Mouse (Mus musculus) midbrain, postnatal 0 days (tissue): ENCODE measurements around the gene Gtf2f1. TPM values are rescaled to one million over a fixed set of nuclear protein-coding genes. Genes with fewer than 3 reads are reported as not detected.

Experiments
- ATAC-seq: fragments of 200-750 bp; cut with Nextera tagmentation; 2 replicates; pipeline ENCODE4 v1.8.0; 2017; ENCODE audit warnings: moderate number of reproducible peaks, mild to moderate bottlenecking, moderate TSS enrichment, moderate library complexity; ENCODE audit not compliant: low FRiP score
- DNase-seq: peaks from one replicate; pipeline ENCODE4 v3.0.0-alpha.2; 2015; ENCODE audit warnings: low spot score
- H3K27ac ChIP-seq: fragments of 300-500 bp; sonication (generic); 2 replicates; pipeline ENCODE4 v1.5.1; 2014; ENCODE audit warnings: low read depth, mild to moderate bottlenecking, low read length, mixed read lengths
- H3K27me3 ChIP-seq: fragments of 300-500 bp; sonication (generic); 2 replicates; pipeline ENCODE4 v1.6.1; 2014; ENCODE audit warnings: low read length, control low read depth, mixed read lengths; ENCODE audit not compliant: insufficient read depth
- H3K36me3 ChIP-seq: fragments of 300-500 bp; sonication (generic); 2 replicates; pipeline ENCODE4 v1.6.1; 2014; ENCODE audit warnings: low read length, control low read depth, mixed read lengths; ENCODE audit not compliant: insufficient read depth
- H3K4me1 ChIP-seq: fragments of 300-500 bp; sonication (generic); 2 replicates; pipeline ENCODE4 v1.6.1; 2014; ENCODE audit warnings: mild to moderate bottlenecking, control low read depth, antibody characterized with exemption, low read length, mixed read lengths; ENCODE audit not compliant: insufficient read depth
- H3K4me2 ChIP-seq: fragments of 300-500 bp; sonication (generic); 2 replicates; pipeline ENCODE4 v1.6.1; 2014; ENCODE audit warnings: low read depth, mild to moderate bottlenecking, low read length, mixed read lengths; ENCODE audit not compliant: poor library complexity, severe bottlenecking
- H3K4me3 ChIP-seq: fragments of 300-500 bp; sonication (generic); 2 replicates; pipeline ENCODE4 v1.5.1; 2014; ENCODE audit warnings: low read depth, mild to moderate bottlenecking, low read length, moderate library complexity
- H3K9ac ChIP-seq: fragments of 300-500 bp; sonication (generic); replicated peaks from 2 replicates; pipeline ENCODE4 v1.6.1; 2014; ENCODE audit warnings: mild to moderate bottlenecking, low read length, moderate library complexity, mixed read lengths; ENCODE audit not compliant: poor library complexity, severe bottlenecking
- H3K9me3 ChIP-seq: fragments of 300-500 bp; sonication (generic); 2 replicates; pipeline ENCODE4 v1.6.1; 2016; ENCODE audit warnings: low read length, control low read depth
- CTCF ChIP-seq: IDR thresholded peaks from 2 replicates; pipeline ENCODE4 v1.5.1; 2016; ENCODE audit warnings: antibody characterized with exemption, mild to moderate bottlenecking
- WGBS: fragments of 180-500 bp; shearing (Covaris S2); extraction: QIAGEN DNeasy Blood & Tissue Kit; methylation state at CpG from one replicate; pipeline ENCODE4 v1.1.7; 2014; 5-methylcytosine and 5-hydroxymethylcytosine counted together
- polyA plus RNA-seq: library from polyadenylated mRNA; unstranded; fragments of >200 nt; fragmentation: Nextera tagmentation; extraction: Ambion mirVana; gene quantifications from 2 replicates; pipeline ENCODE4 v1.2.1, GENCODE M21; 2015
- total RNA-seq: library from RNA; depleted of rRNA; stranded (reverse); fragments of >200 nt; gene quantifications from 2 replicates; pipeline ENCODE4 v1.2.3, GENCODE M21; 2014; rRNA removed

Gene Gtf2f1
- total and polyA plus RNA-seq, 2 experiments from 2014 or later = 37.8 to 66.4 TPM

DNA sequence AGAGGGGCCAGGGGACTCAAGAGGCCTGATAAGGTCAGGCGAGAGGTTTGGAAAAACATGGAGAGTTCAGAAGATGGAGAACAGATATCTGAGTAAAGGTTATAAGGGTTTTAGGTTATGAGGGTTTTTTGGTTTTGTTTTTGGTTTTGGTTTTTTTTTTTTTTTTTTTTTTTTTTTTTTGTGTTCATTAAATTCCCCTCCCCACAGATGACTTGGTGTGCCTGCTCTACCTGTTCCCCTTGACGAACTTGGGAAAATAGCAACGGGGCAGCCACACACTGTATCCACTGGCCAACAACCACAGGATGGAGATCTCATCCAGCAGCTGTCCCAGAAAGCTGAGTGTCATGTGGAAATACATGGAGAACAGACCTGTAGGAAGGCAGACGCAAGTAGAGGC lies 52.4 kb downstream of the Gtf2f1 start:
- Histone ChIP-seq H3K36me3 (no peaks in the 10 kb centered on the region), H3K4me2 (no peak overlapping the region), H3K4me3 (no peak overlapping the region), H3K9ac (no peak overlapping the region), H3K4me1 (no peaks in the 10 kb centered on the region), H3K9me3 (no peaks in the 10 kb centered on the region), H3K27ac (no peak overlapping the region), H3K27me3 (no peaks in the 10 kb centered on the region)
- 74% methylated on average over 4 of the region's 4 CpGs for WGBS
- no peak for DNase-seq
- TF ChIP-seq CTCF = no peak
- ATAC-seq = no peak

DNA sequence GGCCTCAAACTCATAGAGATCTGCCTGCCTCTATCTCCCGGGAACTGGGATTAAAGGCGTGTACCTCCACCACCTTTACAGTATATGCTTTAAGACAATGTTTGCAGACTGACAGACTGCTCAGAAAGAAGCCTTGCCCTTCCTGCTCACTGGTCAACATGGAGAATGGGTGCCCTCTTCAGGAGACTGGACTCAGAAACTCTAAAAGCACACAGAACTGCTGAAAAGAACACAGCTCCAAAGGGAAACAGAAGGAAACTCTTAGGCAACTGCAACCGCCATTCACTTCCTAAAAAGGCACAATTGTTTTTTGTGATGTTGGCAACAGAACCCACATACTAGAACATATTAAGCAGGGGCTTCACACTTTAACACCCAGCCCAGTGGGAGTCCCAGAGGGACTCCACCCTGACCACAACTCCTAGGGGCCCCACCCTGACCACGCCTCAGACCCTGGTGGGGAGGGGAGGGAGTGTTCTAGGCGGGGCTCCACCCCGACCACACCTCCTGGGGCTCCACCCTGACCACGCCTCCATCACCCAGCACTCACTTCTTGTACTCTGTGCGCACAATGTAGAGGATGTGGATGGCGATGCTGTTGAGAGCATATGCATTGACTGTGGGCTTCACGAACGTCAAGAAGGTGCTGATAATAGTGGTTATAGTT lies 53.2 kb downstream of the Gtf2f1 start:
- no peak overlapping the region for H3K4me3 ChIP-seq

DNA sequence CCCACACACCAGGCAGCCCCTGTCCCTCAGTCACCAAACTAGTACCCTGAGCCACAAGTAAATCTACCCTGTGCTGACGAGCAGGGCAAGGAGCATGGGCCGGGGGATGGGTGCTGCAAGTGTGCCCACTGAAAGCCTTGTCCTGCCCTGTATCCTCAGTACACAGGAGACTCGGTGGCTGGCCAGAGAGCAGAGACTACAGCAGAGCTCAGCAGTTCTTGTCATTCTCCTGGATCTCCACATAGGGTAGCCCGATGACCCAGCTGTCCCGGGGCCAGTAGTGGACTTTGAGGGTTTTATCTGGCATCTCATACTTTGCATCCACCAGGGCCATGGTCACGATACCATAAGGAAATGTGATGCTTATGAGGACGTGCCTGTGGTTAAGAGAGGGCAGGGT lies 56.2 kb downstream of the Gtf2f1 start:
- no peak for ATAC-seq
- WGBS = 84% methylated on average over 7 of the region's 7 CpGs
- TF ChIP-seq CTCF = no peak

More for the DNA sequence above, 53.2 kb downstream of the Gtf2f1 start:
- Histone ChIP-seq H3K4me1 (no peaks in the 10 kb centered on the region), H3K9me3 (no peaks in the 10 kb centered on the region), H3K36me3 (no peaks in the 10 kb centered on the region), H3K27me3 (no peaks in the 10 kb centered on the region), H3K9ac (no peak overlapping the region), H3K4me2 (no peak overlapping the region), H3K27ac (no peak overlapping the region)
- DNase-seq (no peak), ATAC-seq (no peak)
- peak; percentile 14; the same call in 1 of the 2 replicates for TF ChIP-seq CTCF
- WGBS = 34% methylated on average over 11 of the region's 11 CpGs

More for the DNA sequence above, 56.2 kb downstream of the Gtf2f1 start:
- Histone ChIP-seq H3K27ac (no peak overlapping the region), H3K4me2 (no peak overlapping the region), H3K27me3 (no peaks in the 10 kb centered on the region), H3K4me3 (no peak overlapping the region), H3K36me3 (no peaks in the 10 kb centered on the region), H3K9ac (no peak overlapping the region), H3K4me1 (no peaks in the 10 kb centered on the region), H3K9me3 (no peaks in the 10 kb centered on the region)
- no peak for DNase-seq

Other genes with a start within 250 kb of the Gtf2f1 start
- gene Dus3l, start 246.5 kb downstream of the Gtf2f1 start, total RNA-seq = 91.0 and 93.8 TPM in 2 replicates
- 103 and 114 TPM in 2 replicates for gene Dus3l, start 246.5 kb downstream of the Gtf2f1 start, polyA plus RNA-seq
- 0.44 and 1.3 TPM in 2 replicates for gene Prr22, start 241.0 kb downstream of the Gtf2f1 start, total RNA-seq
- gene Prr22, start 241.0 kb downstream of the Gtf2f1 start, polyA plus RNA-seq = 0.61 and 1.1 TPM in 2 replicates
- 5.1 and 5.7 TPM in 2 replicates for gene Rfx2, start 180.3 kb downstream of the Gtf2f1 start, total RNA-seq
- 2.3 and 3.0 TPM in 2 replicates for gene Rfx2, start 180.3 kb downstream of the Gtf2f1 start, polyA plus RNA-seq
- gene Acsbg2, start 136.8 kb downstream of the Gtf2f1 start, total RNA-seq = 0.11 TPM in 1 of 2 replicates, not detected in the other
- gene Acsbg2, start 136.8 kb downstream of the Gtf2f1 start, polyA plus RNA-seq = not detected in 2 replicates
- not detected in 2 replicates for gene 1700061G19Rik, start 135.8 kb downstream of the Gtf2f1 start, total RNA-seq
- gene 1700061G19Rik, start 135.8 kb downstream of the Gtf2f1 start, polyA plus RNA-seq = 0.45 and 0.72 TPM in 2 replicates
- gene Mllt1, start 75.9 kb downstream of the Gtf2f1 start, total RNA-seq = 136 and 145 TPM in 2 replicates
- gene Mllt1, start 75.9 kb downstream of the Gtf2f1 start, polyA plus RNA-seq = 60.2 and 63.5 TPM in 2 replicates
- gene Acer1, start 29.2 kb downstream of the Gtf2f1 start, total RNA-seq = not detected in 2 replicates
- gene Acer1, start 29.2 kb downstream of the Gtf2f1 start, polyA plus RNA-seq = not detected in 2 replicates
- gene Clpp, start 21.0 kb downstream of the Gtf2f1 start, total RNA-seq = 126 and 139 TPM in 2 replicates
- gene Clpp, start 21.0 kb downstream of the Gtf2f1 start, polyA plus RNA-seq = 158 and 170 TPM in 2 replicates
- 44.3 and 64.8 TPM in 2 replicates for gene Alkbh7, start 13.9 kb downstream of the Gtf2f1 start, total RNA-seq
- gene Alkbh7, start 13.9 kb downstream of the Gtf2f1 start, polyA plus RNA-seq = 75.5 and 75.8 TPM in 2 replicates
- gene Pspn, start 11.3 kb downstream of the Gtf2f1 start, total RNA-seq = not detected in 2 replicates
- 0.37 and 0.54 TPM in 2 replicates for gene Pspn, start 11.3 kb downstream of the Gtf2f1 start, polyA plus RNA-seq
- 0.22 TPM in 1 of 2 replicates, not detected in the other for gene Gm17949, start 181 bp upstream of the Gtf2f1 start, total RNA-seq
- 0.38 TPM in 2 replicates for gene Gm17949, start 181 bp upstream of the Gtf2f1 start, polyA plus RNA-seq
- gene Khsrp, start 20.2 kb upstream of the Gtf2f1 start, total RNA-seq = 73.6 and 76.9 TPM in 2 replicates
- gene Khsrp, start 20.2 kb upstream of the Gtf2f1 start, polyA plus RNA-seq = 25.3 and 31.6 TPM in 2 replicates
- 0.85 TPM in 1 of 2 replicates, not detected in the other for gene Slc25a41, start 30.4 kb upstream of the Gtf2f1 start, total RNA-seq
- not detected in 2 replicates for gene Slc25a41, start 30.4 kb upstream of the Gtf2f1 start, polyA plus RNA-seq
- gene Crb3, start 47.8 kb upstream of the Gtf2f1 start, total RNA-seq = 6.2 and 8.5 TPM in 2 replicates
- gene Crb3, start 47.8 kb upstream of the Gtf2f1 start, polyA plus RNA-seq = 3.5 and 5.1 TPM in 2 replicates
- gene Slc25a23, start 48.6 kb upstream of the Gtf2f1 start, total RNA-seq = 109 and 146 TPM in 2 replicates
- gene Slc25a23, start 48.6 kb upstream of the Gtf2f1 start, polyA plus RNA-seq = 42.9 and 44.5 TPM in 2 replicates
- 0.27 and 1.0 TPM in 2 replicates for gene Dennd1c, start 67.2 kb upstream of the Gtf2f1 start, total RNA-seq
- 1.9 and 2.3 TPM in 2 replicates for gene Dennd1c, start 67.2 kb upstream of the Gtf2f1 start, polyA plus RNA-seq
- 186 and 206 TPM in 2 replicates for gene Tubb4a, start 76.5 kb upstream of the Gtf2f1 start, total RNA-seq
- 408 and 417 TPM in 2 replicates for gene Tubb4a, start 76.5 kb upstream of the Gtf2f1 start, polyA plus RNA-seq
- gene Tnfsf9, start 94.0 kb upstream of the Gtf2f1 start, total RNA-seq = 2.2 and 3.8 TPM in 2 replicates
- gene Tnfsf9, start 94.0 kb upstream of the Gtf2f1 start, polyA plus RNA-seq = 3.6 and 4.5 TPM in 2 replicates
- gene Cd70, start 138.5 kb upstream of the Gtf2f1 start, total RNA-seq = 0.82 TPM in 1 of 2 replicates, not detected in the other
- 1.2 and 1.4 TPM in 2 replicates for gene Cd70, start 138.5 kb upstream of the Gtf2f1 start, polyA plus RNA-seq
- gene Tnfsf14, start 182.9 kb upstream of the Gtf2f1 start, total RNA-seq = not detected in 2 replicates
- gene Tnfsf14, start 182.9 kb upstream of the Gtf2f1 start, polyA plus RNA-seq = not detected in 2 replicates
- gene C3, start 216.8 kb upstream of the Gtf2f1 start, total RNA-seq = 0.49 and 8.6 TPM in 2 replicates
- gene C3, start 216.8 kb upstream of the Gtf2f1 start, polyA plus RNA-seq = 1.7 and 2.9 TPM in 2 replicates
- 19.2 and 20.9 TPM in 2 replicates for gene Gpr108, start 237.2 kb upstream of the Gtf2f1 start, total RNA-seq
- gene Gpr108, start 237.2 kb upstream of the Gtf2f1 start, polyA plus RNA-seq = 22.6 and 23.1 TPM in 2 replicates
- 3.8 and 5.5 TPM in 2 replicates for gene Trip10, start 238.2 kb upstream of the Gtf2f1 start, total RNA-seq
- 5.4 and 5.5 TPM in 2 replicates for gene Trip10, start 238.2 kb upstream of the Gtf2f1 start, polyA plus RNA-seq